In genomic region chr9:118934319-118934718, GRCm38 (mm10) we compare ENCODE assay signal across 28 mouse cellular contexts. TPM values are rescaled to one million over a fixed set of nuclear protein-coding genes. Genes with fewer than 3 reads are reported as not detected.
DNase-seq lines count a peak whose midpoint lies in the region; ATAC-seq and TF ChIP-seq lines count a peak whose summit lies in the region.
"Had no signal": no experiment of that assay in that cellular context is flagged by ENCODE, and none has a peak within 500 bp of the region (broad histone marks: within the 10 kb centered on the region; RNA-seq: fewer than 3 reads in every experiment).

No protein-coding gene starts in this region.

- no peak for DNase-seq in heart, postnatal 14 days
- no peak for DNase-seq in lung, postnatal 0 days (ENCODE audit: low spot score)
- DNase-seq in lung, adult 18-20 months = no peak
- DNase-seq in thymus, postnatal 36 days = no peak
- DNase-seq: B cell, adult 2 months; cerebellum, adult 2 months; cerebellum, postnatal 14 days; gastrocnemius, postnatal 36 days; kidney, adult 9 months; layer of hippocampus, adult 9-11 months; liver, embryonic 13.5 days; lung, adult 2 months had no signal

- H3K4me2 ChIP-seq in heart, embryonic 16.5 days (ENCODE audit: low read depth, low read length) = peak overlapping the region; percentile 12; the same call in 1 of the 2 replicates
- 0 out of 2 replicates have a peak overlapping the region, but pooled peaks have one; percentile 11 for H3K4me2 ChIP-seq in lung, postnatal 0 days (replicated peaks; ENCODE audit: low read depth, low read length)
- peak overlapping the region; percentile 25; the same call in 1 of the 2 replicates for H3K4me2 ChIP-seq in intestine, embryonic 16.5 days (ENCODE audit: low read depth, low read length)
- no peak overlapping the region for H3K4me2 ChIP-seq in stomach, embryonic 15.5 days
- H3K4me2 ChIP-seq in forebrain, embryonic 16.5 days (ENCODE audit: low read length) = no peak overlapping the region
- H3K4me2 ChIP-seq: embryonic facial prominence, embryonic 15.5 days; forebrain, embryonic 13.5 days; hindbrain, embryonic 15.5 days; limb, embryonic 15.5 days; liver, embryonic 13.5 days; midbrain, embryonic 13.5 days had no signal

- no peak for TF ChIP-seq CTCF in lung, postnatal 0 days (IDR thresholded peaks at IDR 0.05)

- H3K9ac ChIP-seq in heart, embryonic 16.5 days (ENCODE audit: low read length) = no peak overlapping the region
- no peak overlapping the region for H3K9ac ChIP-seq in lung, postnatal 0 days (replicated peaks; ENCODE audit: low read depth)
- no peak overlapping the region for H3K9ac ChIP-seq in intestine, embryonic 16.5 days (ENCODE audit: low read depth, low read length)
- no peak overlapping the region for H3K9ac ChIP-seq in stomach, embryonic 15.5 days
- H3K9ac ChIP-seq in forebrain, embryonic 16.5 days (replicated peaks; ENCODE audit: low read depth, low read length) = no peak overlapping the region
- H3K9ac ChIP-seq: embryonic facial prominence, embryonic 15.5 days; forebrain, embryonic 13.5 days; hindbrain, embryonic 15.5 days; limb, embryonic 15.5 days; liver, embryonic 13.5 days; midbrain, embryonic 13.5 days had no signal

- peaks cover 15% of the 10 kb centered on the region for H3K4me1 ChIP-seq in heart, embryonic 16.5 days (ENCODE audit: control insufficient read depth, insufficient read depth, low read length)
- peaks cover 4% of the 10 kb centered on the region; the same call in 1 of the 2 replicates for H3K4me1 ChIP-seq in lung, postnatal 0 days (ENCODE audit: insufficient read depth, low read depth, low read length)
- H3K4me1 ChIP-seq in intestine, embryonic 16.5 days (ENCODE audit: control insufficient read depth, insufficient read depth, low read length) = peaks cover 28% of the 10 kb centered on the region
- peaks cover 12% of the 10 kb centered on the region for H3K4me1 ChIP-seq in stomach, embryonic 15.5 days
- no peaks in the 10 kb centered on the region; the same call in 1 of the 2 replicates for H3K4me1 ChIP-seq in forebrain, embryonic 16.5 days (replicated peaks; ENCODE audit: control insufficient read depth, insufficient read depth, low read length)

- H3K27ac ChIP-seq in heart, embryonic 16.5 days (ENCODE audit: low read length) = no peak overlapping the region
- H3K27ac ChIP-seq in lung, postnatal 0 days (ENCODE audit: low read length) = 0 out of 2 replicates have a peak overlapping the region, but pooled peaks have one; percentile 27
- 0 out of 2 replicates have a peak overlapping the region, but pooled peaks have one; percentile 46 for H3K27ac ChIP-seq in intestine, embryonic 16.5 days (ENCODE audit: low read length)
- peak overlapping the region; percentile 42; the same call in 1 of the 2 replicates for H3K27ac ChIP-seq in stomach, embryonic 15.5 days
- H3K27ac ChIP-seq in forebrain, embryonic 16.5 days (ENCODE audit: low read length) = no peak overlapping the region
- H3K27ac ChIP-seq: embryonic facial prominence, embryonic 10.5 days; embryonic facial prominence, embryonic 15.5 days; forebrain, embryonic 13.5 days; heart, embryonic 10.5 days; hindbrain, embryonic 10.5 days; hindbrain, embryonic 15.5 days; limb, embryonic 10.5 days; limb, embryonic 15.5 days; liver, embryonic 13.5 days; macrophage; midbrain, embryonic 13.5 days had no signal

- ATAC-seq in heart, embryonic 16.5 days (replicated peaks; ENCODE audit: extremely low read depth, insufficient read depth, low FRiP score) = no peak
- no peak for ATAC-seq in lung, postnatal 0 days
- ATAC-seq in intestine, embryonic 16.5 days = 0 out of 2 replicates have a peak, but pooled peaks have one; percentile 24
- no peak for ATAC-seq in stomach, embryonic 15.5 days (ENCODE audit: insufficient read depth, low FRiP score, low read depth)
- no peak for ATAC-seq in forebrain, embryonic 16.5 days
- ATAC-seq: forebrain, embryonic 13.5 days; inflammation-experienced regulatory T-cells, adult 6 months; midbrain, embryonic 13.5 days had no signal

- no peak overlapping the region for H3K4me3 ChIP-seq in heart, embryonic 16.5 days (ENCODE audit: low read length)
- no peak overlapping the region for H3K4me3 ChIP-seq in lung, postnatal 0 days (ENCODE audit: low read depth, low read length)
- no peak overlapping the region for H3K4me3 ChIP-seq in intestine, embryonic 16.5 days (ENCODE audit: low read length)
- no peak overlapping the region for H3K4me3 ChIP-seq in stomach, embryonic 15.5 days (replicated peaks)
- no peak overlapping the region for H3K4me3 ChIP-seq in forebrain, embryonic 16.5 days (replicated peaks; ENCODE audit: low read length)
- H3K4me3 ChIP-seq: embryonic facial prominence, embryonic 10.5 days; embryonic facial prominence, embryonic 15.5 days; forebrain, embryonic 13.5 days; heart, embryonic 10.5 days; hindbrain, embryonic 10.5 days; hindbrain, embryonic 15.5 days; limb, embryonic 10.5 days; limb, embryonic 15.5 days; liver, embryonic 13.5 days; midbrain, embryonic 13.5 days had no signal

- peaks cover 2% of the 10 kb centered on the region; the same call in 1 of the 2 replicates for H3K36me3 ChIP-seq in heart, embryonic 16.5 days (ENCODE audit: control insufficient read depth, insufficient read depth)
- H3K36me3 ChIP-seq in lung, postnatal 0 days (ENCODE audit: insufficient read depth, low read length) = no peaks in the 10 kb centered on the region
- H3K36me3 ChIP-seq in intestine, embryonic 16.5 days (ENCODE audit: control insufficient read depth, insufficient read depth, low read length) = no peaks in the 10 kb centered on the region
- no peaks in the 10 kb centered on the region; the same call in 1 of the 2 replicates for H3K36me3 ChIP-seq in stomach, embryonic 15.5 days
- no peaks in the 10 kb centered on the region for H3K36me3 ChIP-seq in forebrain, embryonic 16.5 days (ENCODE audit: control insufficient read depth, insufficient read depth)
- H3K36me3 ChIP-seq: embryonic facial prominence, embryonic 10.5 days; hindbrain, embryonic 15.5 days; limb, embryonic 15.5 days; midbrain, embryonic 13.5 days had no signal

- intact Hi-C loops in heart, postnatal 14 days (cut with DNase I) = no loop called here

- no peaks in the 10 kb centered on the region for H3K27me3 ChIP-seq in heart, embryonic 16.5 days (ENCODE audit: control insufficient read depth, insufficient read depth, low read length)
- H3K27me3 ChIP-seq in lung, postnatal 0 days (replicated peaks; ENCODE audit: insufficient read depth, low read length) = no peaks in the 10 kb centered on the region
- H3K27me3 ChIP-seq in intestine, embryonic 16.5 days (replicated peaks; ENCODE audit: control insufficient read depth, insufficient read depth, low read length) = no peaks in the 10 kb centered on the region
- no peaks in the 10 kb centered on the region for H3K27me3 ChIP-seq in stomach, embryonic 15.5 days (replicated peaks)
- no peaks in the 10 kb centered on the region for H3K27me3 ChIP-seq in forebrain, embryonic 16.5 days (replicated peaks; ENCODE audit: control insufficient read depth, insufficient read depth, low read length)
- H3K27me3 ChIP-seq: embryonic facial prominence, embryonic 15.5 days; forebrain, embryonic 13.5 days; hindbrain, embryonic 15.5 days; limb, embryonic 15.5 days; liver, embryonic 13.5 days; midbrain, embryonic 13.5 days had no signal

- TF ChIP-seq EP300 in lung, postnatal 0 days (IDR thresholded peaks at IDR 0.05) = no peak

- no peaks in the 10 kb centered on the region for H3K9me3 ChIP-seq in heart, embryonic 16.5 days (replicated peaks; ENCODE audit: control insufficient read depth, low read length)
- no peaks in the 10 kb centered on the region for H3K9me3 ChIP-seq in lung, postnatal 0 days (ENCODE audit: low read length)
- H3K9me3 ChIP-seq in intestine, embryonic 16.5 days (ENCODE audit: control insufficient read depth, low read length) = no peaks in the 10 kb centered on the region
- no peaks in the 10 kb centered on the region for H3K9me3 ChIP-seq in stomach, embryonic 15.5 days
- H3K9me3 ChIP-seq in forebrain, embryonic 16.5 days (ENCODE audit: control insufficient read depth, low read length) = no peaks in the 10 kb centered on the region
- H3K9me3 ChIP-seq: embryonic facial prominence, embryonic 10.5 days; embryonic facial prominence, embryonic 15.5 days; forebrain, embryonic 13.5 days; heart, embryonic 10.5 days; hindbrain, embryonic 10.5 days; hindbrain, embryonic 15.5 days; limb, embryonic 10.5 days; limb, embryonic 15.5 days; liver, embryonic 13.5 days; midbrain, embryonic 13.5 days had no signal

- WGBS in heart, embryonic 16.5 days = 66% methylated on average over 12 of the region's 12 CpGs
- 56% methylated on average over 12 of the region's 12 CpGs for WGBS in lung, postnatal 0 days
- 55% methylated on average over 12 of the region's 12 CpGs for WGBS in intestine, embryonic 16.5 days
- WGBS in stomach, embryonic 15.5 days = 49% methylated on average over 12 of the region's 12 CpGs
- WGBS in forebrain, embryonic 16.5 days = 90% methylated on average over 12 of the region's 12 CpGs

RNA-seq across cellular contexts. Expression of gene Ctdspl, which starts 8.1 kb away (rescaled TPM):
- 8.1 and 9.3 TPM in 2 replicates for polyA plus RNA-seq in heart, embryonic 16.5 days (2015; fragmentation: Nextera tagmentation; extraction: Ambion mirVana)
- total RNA-seq in heart, postnatal 14 days (2021) = 10 to 100 TPM; 12.3 to 13.7 TPM
- 27.8 and 29.9 TPM in 2 replicates for polyA plus RNA-seq in lung, postnatal 0 days (2015; fragmentation: Nextera tagmentation; extraction: Ambion mirVana)
- polyA plus RNA-seq in intestine, embryonic 16.5 days (2015; fragmentation: Nextera tagmentation; extraction: Ambion mirVana) = 17.6 and 18.8 TPM in 2 replicates
- 16.7 and 17.4 TPM in 2 replicates for polyA plus RNA-seq in stomach, embryonic 15.5 days (2015; fragmentation: Nextera tagmentation; extraction: Ambion mirVana)
- 7.2 and 8.8 TPM in 2 replicates for polyA plus RNA-seq in forebrain, embryonic 16.5 days (2015; fragmentation: Nextera tagmentation; extraction: Ambion mirVana)
- total RNA-seq: monocyte, adult 5-6 weeks had no signal

Comparison
In these comparisons a context has a peak if more than half of its experiments do, and no peak if none do; other contexts are left out.
1. H3K27ac ChIP-seq: peak in lung, postnatal 0 days (single experiment), intestine, embryonic 16.5 days (single experiment) and stomach, embryonic 15.5 days (single experiment); none in heart, embryonic 16.5 days (single experiment) and forebrain, embryonic 16.5 days (single experiment).
2. H3K4me2 ChIP-seq: peak in heart, embryonic 16.5 days (single experiment), lung, postnatal 0 days (single experiment) and intestine, embryonic 16.5 days (single experiment); none in stomach, embryonic 15.5 days (single experiment) and forebrain, embryonic 16.5 days (single experiment).